Mouse (Mus musculus): ENCODE results near the gene Txndc5. TPM values are rescaled to one million over a fixed set of nuclear protein-coding genes. Genes with fewer than 3 reads are reported as not detected.

The Txndc5 gene
- total and polyA plus RNA-seq, 3 experiments, result 120 to 145 (median 131) TPM

DNA sequence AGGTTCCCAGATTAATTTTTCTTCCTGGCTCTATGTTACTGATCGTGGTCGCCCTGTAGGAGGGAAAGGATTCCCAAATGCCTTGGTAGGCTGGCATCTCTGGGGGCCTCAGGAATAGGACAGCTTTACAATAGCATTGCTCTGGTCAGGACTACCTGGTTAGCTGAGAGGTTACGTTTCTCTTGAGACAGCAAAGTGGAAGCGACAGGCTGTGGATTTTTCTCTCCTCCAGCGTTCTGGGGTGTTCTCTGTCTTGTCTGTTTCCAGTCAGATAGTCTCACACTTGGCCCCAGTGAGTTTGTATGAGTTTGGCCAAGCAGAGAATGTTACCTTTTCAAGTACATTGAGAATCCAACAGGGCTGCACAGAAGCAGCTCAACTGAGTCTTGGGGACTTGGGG is 77.2 kb downstream of the Txndc5 start:
- dilution Hi-C loops (cut with MboI; ENCODE audit: extremely low pct_ligation_motif_present, extremely low pct_unique_long_range_greater_than_20kb, low sequenced_read_pairs), result no loop called here
- no peak overlapping the region for H3K4me2 ChIP-seq (ENCODE audit: insufficient read depth, low read depth, poor library complexity, severe bottlenecking)

More for the DNA sequence above, 77.2 kb downstream of the Txndc5 start:
- DNase-seq (ENCODE audit: extremely low read depth), result no peak
- no peaks in the 10 kb centered on the region for H3K36me3 ChIP-seq (replicated peaks in 1 of 2; ENCODE audit: control insufficient read depth in 1 of 2, insufficient read depth in 1 of 2, low read length in 1 of 2)
- in situ Hi-C loops (cut with MboI; ENCODE audit: low pct_ligation_motif_present, low pct_unique_long_range_greater_than_20kb, low sequenced_read_pairs), result no loop called here
- H3K4me1 ChIP-seq (ENCODE audit: control insufficient read depth in 1 of 2, insufficient read depth in 2 of 2), result peaks cover 3 to 7% of the 10 kb centered on the region in 2 experiments; a peak in 3 of 4 replicates
- no peaks in the 10 kb centered on the region for H3K79me2 ChIP-seq (replicated peaks; ENCODE audit: control insufficient read depth, extremely low read depth, insufficient read depth, poor library complexity, severe bottlenecking)
- H3K9me3 ChIP-seq (replicated peaks; ENCODE audit: low read length), result no peaks in the 10 kb centered on the region
- H3K27ac ChIP-seq (ENCODE audit: insufficient read depth, low read depth), result no peak overlapping the region
- no peaks in the 10 kb centered on the region for H3K27me3 ChIP-seq (replicated peaks)
- no peak for TF ChIP-seq MEF2A (IDR thresholded peaks at IDR 0.05; ENCODE audit: borderline replicate concordance, low read depth, low read length)
- no peak overlapping the region for H3K9ac ChIP-seq (ENCODE audit: insufficient read depth, low read depth)
- no peak overlapping the region for H3K4me3 ChIP-seq (replicated peaks in 1 of 3; ENCODE audit: low read depth in 2 of 3, low read length in 2 of 3, poor library complexity in 1 of 3)

Other genes with a start within 250 kb of the Txndc5 start
- gene Bmp6, start 183.7 kb downstream of the Txndc5 start, total RNA-seq (2012; rRNA removed), result 2.8 and 3.5 TPM in 2 replicates
- gene Bmp6, start 183.7 kb downstream of the Txndc5 start, total RNA-seq (2014; rRNA removed), result 0.16 TPM in 2 replicates
- gene Bmp6, start 183.7 kb downstream of the Txndc5 start, polyA plus RNA-seq (2012; ENCODE audit: insufficient read length, low read depth), result 0.38 and 0.77 TPM in 2 replicates
- gene Bloc1s5, start 106.3 kb upstream of the Txndc5 start, total RNA-seq (2012; rRNA removed), result 5.6 and 6.2 TPM in 2 replicates
- 8.5 and 9.3 TPM in 2 replicates for gene Bloc1s5, start 106.3 kb upstream of the Txndc5 start, total RNA-seq (2014; rRNA removed)
- gene Bloc1s5, start 106.3 kb upstream of the Txndc5 start, polyA plus RNA-seq (2012; ENCODE audit: insufficient read length, low read depth), result 12.7 and 17.1 TPM in 2 replicates
- gene Eef1e1, start 130.2 kb upstream of the Txndc5 start, total RNA-seq (2012; rRNA removed), result 148 and 187 TPM in 2 replicates
- gene Eef1e1, start 130.2 kb upstream of the Txndc5 start, total RNA-seq (2014; rRNA removed), result 122 and 123 TPM in 2 replicates
- 151 and 180 TPM in 2 replicates for gene Eef1e1, start 130.2 kb upstream of the Txndc5 start, polyA plus RNA-seq (2012; ENCODE audit: insufficient read length, low read depth)

Measured in CH12.LX (cell line).